Mouse (Mus musculus) effector memory CD4-positive, alpha-beta T cell, adult 7 months (primary cell): ENCODE measurements around the gene Afap1l2. TPM values are rescaled to one million over a fixed set of nuclear protein-coding genes. Genes with fewer than 3 reads are reported as not detected.

Experiments used
- polyA plus RNA-seq: library from polyadenylated mRNA; unstranded; fragments of 100-300 nt; shearing (Covaris generic); gene quantifications from one replicate; pipeline ENCODE4 v1.2.1, GENCODE M21; 2017

Afap1l2 gene
- not detected for polyA plus RNA-seq

GRCm38 (mm10) chr19:57007781-57008710 is at the start of gene Afap1l2:
Gene Afap1l2, minus strand, starts transcription at chr19:57008228.

GRCm38 (mm10) chr19:56873816-56874600 is 134.0 kb downstream of the Afap1l2 start, which contains the start of gene Vwa2:
Gene Vwa2, plus strand, starts transcription at chr19:56874249.

Other genes starting within 250 kb of the Afap1l2 start
- 23.0 TPM for gene Ccdc186, start 186.0 kb downstream of the Afap1l2 start, polyA plus RNA-seq
- gene Tdrd1, start 182.0 kb downstream of the Afap1l2 start, polyA plus RNA-seq: not detected
- gene Vwa2, start 134.0 kb downstream of the Afap1l2 start, polyA plus RNA-seq: not detected